Mouse (Mus musculus) G1E (cell line): Measurements from ENCODE around the gene Akr1c13. TPM values are rescaled to one million over a fixed set of nuclear protein-coding genes. Genes with fewer than 3 reads are reported as not detected.
A peak's percentile ranks its signal among the peaks of the same experiment; 100 is the strongest.

ENCODE experiments used
- ATAC-seq: 2 replicates; pipeline ENCODE4 v1.8.0; 2016; ENCODE audit warnings: mild to moderate bottlenecking; ENCODE audit not compliant: insufficient number of reproducible peaks, poor library complexity, low FRiP score, severe bottlenecking; ENCODE audit errors: extremely low read depth
- DNase-seq: peaks from one replicate; pipeline ENCODE4 v3.0.0; 2012; ENCODE audit warnings: low spot score
- H3K27me3 ChIP-seq: 2 replicates; pipeline ENCODE4 v1.6.1; 2012; ENCODE audit warnings: mild to moderate bottlenecking, low read length, inconsistent platforms; ENCODE audit not compliant: insufficient read depth
- H3K36me3 ChIP-seq: replicated peaks from 2 replicates; pipeline ENCODE3; 2012; ENCODE audit warnings: mild to moderate bottlenecking, inconsistent platforms
- H3K4me1 ChIP-seq: 2 replicates; pipeline ENCODE4 v1.6.1; 2012; ENCODE audit warnings: low read depth, low read length, inconsistent platforms, mixed read lengths; ENCODE audit not compliant: insufficient read depth
- H3K4me3 ChIP-seq: 2 replicates; pipeline ENCODE4 v1.5.1; 2012; ENCODE audit warnings: low read depth, mild to moderate bottlenecking, inconsistent platforms, low read length, moderate library complexity, mixed read lengths
- H3K9me3 ChIP-seq: replicated peaks from 2 replicates; pipeline ENCODE4 v1.6.1; 2012; ENCODE audit warnings: inconsistent platforms
- CTCF ChIP-seq: IDR thresholded peaks from 2 replicates; pipeline ENCODE4 v1.5.1; 2012; ENCODE audit warnings: low read depth, low read length, inconsistent platforms, mixed read lengths
- GATA1 ChIP-seq: IDR thresholded peaks from 2 replicates; pipeline ENCODE4 v1.6.1; 2012; ENCODE audit warnings: borderline replicate concordance, low read length, inconsistent platforms, mixed read lengths
- GATA2 ChIP-seq: IDR thresholded peaks from 2 replicates; pipeline ENCODE4 v1.6.1; 2012; ENCODE audit warnings: low read depth, low read length, inconsistent platforms, borderline replicate concordance
- POLR2AphosphoS5 ChIP-seq: IDR thresholded peaks from 2 replicates; pipeline ENCODE4 v1.6.1; 2012; ENCODE audit warnings: low read depth, low read length, inconsistent platforms; ENCODE audit not compliant: insufficient replicate concordance
- TAL1 ChIP-seq: conservative IDR thresholded peaks from 2 replicates; pipeline ENCODE4 v1.6.1; 2012; ENCODE audit warnings: low read depth, low read length, inconsistent platforms, mixed read lengths
- polyA plus RNA-seq: library from polyadenylated mRNA; stranded (reverse); fragments of >175 nt; gene quantifications from 2 replicates; pipeline ENCODE4 v1.2.3, GENCODE M21; 2012
- total RNA-seq, 2 experiments: library from RNA; stranded (forward) in 1 of 2; stranded (reverse) in 1 of 2; fragments of 200-1000 nt in 1 of 2; fragments of >200 nt in 1 of 2; fragmentation: Nextera tagmentation in 1 of 2; gene quantifications; 2 replicates each; pipeline ENCODE4 v1.2.3; 2014 to 2017

The Akr1c13 gene
- total and polyA plus RNA-seq, 3 experiments: 6.1 to 350 (median 76.4) TPM

DNA sequence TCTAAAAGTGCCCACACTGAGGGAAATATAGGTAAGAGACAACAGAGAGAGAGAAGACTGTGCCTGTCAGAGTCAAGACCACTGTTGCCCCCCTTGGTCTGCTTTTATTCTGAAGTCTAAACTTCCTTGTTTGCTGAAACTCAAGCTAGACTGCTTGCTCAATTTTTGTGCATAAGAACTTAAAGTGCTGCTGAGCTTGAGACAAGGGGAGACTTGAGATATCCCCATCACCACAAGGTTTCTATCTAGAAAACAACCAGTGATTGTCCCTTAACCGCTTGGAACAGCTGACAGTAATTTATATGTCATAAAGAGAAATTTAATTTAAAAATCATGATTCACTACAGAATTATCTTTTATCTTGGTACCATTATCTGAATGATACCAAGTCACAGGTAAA is 42.2 kb downstream of the Akr1c13 start:
- no peaks in the 10 kb centered on the region for H3K27me3 ChIP-seq
- DNase-seq (no peak), ATAC-seq (no peak)
- H3K4me3 ChIP-seq: no peak overlapping the region
- no peaks in the 10 kb centered on the region for H3K36me3 ChIP-seq
- no peak for TF ChIP-seq TAL1
- no peak for TF ChIP-seq CTCF
- no peak for TF ChIP-seq GATA2
- no peak for TF ChIP-seq GATA1
- no peak for TF ChIP-seq POLR2AphosphoS5
- H3K4me1 ChIP-seq: peaks cover 15% of the 10 kb centered on the region
- no peaks in the 10 kb centered on the region for H3K9me3 ChIP-seq

GRCm38 (mm10) chr13:4233536-4234172 is 42.7 kb downstream of the Akr1c13 start:
- no peaks in the 10 kb centered on the region for H3K36me3 ChIP-seq
- ATAC-seq (no peak), DNase-seq (no peak)
- TF ChIP-seq TAL1 (no peak), POLR2AphosphoS5 (no peak), GATA1 (no peak), GATA2 (no peak), CTCF (no peak)
- peaks cover 15% of the 10 kb centered on the region for H3K4me1 ChIP-seq
- no peaks in the 10 kb centered on the region for H3K27me3 ChIP-seq
- H3K4me3 ChIP-seq: no peak overlapping the region
- no peaks in the 10 kb centered on the region for H3K9me3 ChIP-seq

DNA sequence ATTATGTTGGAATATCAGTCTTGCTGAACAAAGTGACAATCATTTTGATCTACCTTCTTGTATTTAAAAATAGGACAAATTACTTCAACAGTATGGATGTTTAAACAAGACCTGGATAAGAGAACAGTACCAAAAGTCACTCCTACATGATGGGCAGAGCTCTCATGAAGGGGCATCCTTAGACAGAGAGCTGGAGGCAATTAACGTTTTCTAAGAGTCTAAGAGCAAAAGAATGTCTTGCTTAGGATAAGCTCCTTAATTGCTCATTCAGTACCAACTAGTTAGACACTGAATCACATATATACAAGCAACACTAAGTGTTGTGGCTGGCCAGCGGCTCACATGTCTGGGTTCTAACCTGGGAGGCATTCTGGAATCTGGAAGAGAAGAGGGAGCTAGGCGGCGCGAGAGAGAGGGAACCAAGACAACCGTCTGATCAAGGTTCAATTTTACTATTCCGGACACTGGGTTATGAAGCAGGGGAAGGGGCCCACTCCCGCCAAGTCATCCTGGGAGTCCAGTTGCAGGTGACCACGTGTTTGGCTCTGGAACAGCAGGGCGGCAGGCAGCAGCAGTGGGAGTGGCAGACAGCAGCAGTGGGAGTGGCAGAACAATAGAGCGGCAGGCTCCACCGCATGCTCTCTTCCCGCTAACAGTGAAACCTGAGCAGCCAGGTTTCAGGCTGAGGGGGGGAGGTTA is 54.1 kb downstream of the Akr1c13 start:
- no peaks in the 10 kb centered on the region for H3K27me3 ChIP-seq

DNA sequence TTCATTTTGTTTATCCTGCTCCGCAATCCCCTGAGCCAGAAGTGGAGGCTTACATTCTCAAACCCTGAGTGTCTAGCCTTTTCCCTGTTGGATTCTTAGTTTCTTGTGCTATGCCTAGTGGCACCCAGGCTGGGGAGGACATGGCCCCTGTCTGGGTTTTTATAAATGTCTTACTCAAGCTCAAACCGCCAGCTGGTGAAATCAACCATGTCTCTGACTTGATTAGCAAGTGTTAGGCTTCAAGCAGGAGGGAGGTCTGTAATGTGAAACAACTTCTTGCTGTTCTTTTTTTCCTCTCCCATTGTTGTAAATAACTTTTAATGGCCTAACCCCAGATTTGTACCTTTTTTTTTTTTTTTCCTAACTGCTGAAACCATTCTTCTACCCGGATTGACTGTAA is 58.4 kb downstream of the Akr1c13 start:
- TF ChIP-seq TAL1: no peak
- TF ChIP-seq POLR2AphosphoS5: no peak
- TF ChIP-seq GATA2: no peak
- no peak for TF ChIP-seq GATA1
- TF ChIP-seq CTCF: no peak
- no peak for ATAC-seq
- no peaks in the 10 kb centered on the region for H3K9me3 ChIP-seq
- no peak for DNase-seq
- H3K4me1 ChIP-seq: peaks cover 23% of the 10 kb centered on the region
- H3K36me3 ChIP-seq: no peaks in the 10 kb centered on the region
- H3K4me3 ChIP-seq: no peak overlapping the region
- H3K27me3 ChIP-seq: no peaks in the 10 kb centered on the region

More for the DNA sequence above, 54.1 kb downstream of the Akr1c13 start:
- Histone ChIP-seq H3K4me3 (peak overlapping the region; percentile 62; the same call in 1 of the 2 replicates), H3K9me3 (no peaks in the 10 kb centered on the region), H3K36me3 (no peaks in the 10 kb centered on the region), H3K4me1 (peaks cover 23% of the 10 kb centered on the region)
- ATAC-seq (peak; percentile 68), DNase-seq (no peak)
- no peak for TF ChIP-seq CTCF
- TF ChIP-seq TAL1: no peak
- no peak for TF ChIP-seq GATA2
- no peak for TF ChIP-seq GATA1
- TF ChIP-seq POLR2AphosphoS5: no peak

Other genes starting within 250 kb of the Akr1c13 start
- gene Ucn3, start 245.8 kb upstream of the Akr1c13 start, total RNA-seq (2014; fragmentation: Nextera tagmentation): not detected in 2 replicates
- gene Ucn3, start 245.8 kb upstream of the Akr1c13 start, total RNA-seq (2017): 0.11 and 0.23 TPM in 2 replicates
- gene Ucn3, start 245.8 kb upstream of the Akr1c13 start, polyA plus RNA-seq: not detected in 2 replicates
- not detected in 2 replicates for gene Akr1c14, start 142.1 kb upstream of the Akr1c13 start, total RNA-seq (2014; fragmentation: Nextera tagmentation)
- not detected in 2 replicates for gene Akr1c14, start 142.1 kb upstream of the Akr1c13 start, total RNA-seq (2017)
- gene Akr1c14, start 142.1 kb upstream of the Akr1c13 start, polyA plus RNA-seq: not detected in 2 replicates
- gene Akr1c18, start 40.5 kb upstream of the Akr1c13 start, total RNA-seq (2014; fragmentation: Nextera tagmentation): not detected in 2 replicates
- not detected in 2 replicates for gene Akr1c18, start 40.5 kb upstream of the Akr1c13 start, total RNA-seq (2017)
- not detected in 2 replicates for gene Akr1c18, start 40.5 kb upstream of the Akr1c13 start, polyA plus RNA-seq
- gene Akr1c19, start 37.5 kb downstream of the Akr1c13 start, total RNA-seq (2014; fragmentation: Nextera tagmentation): not detected in 2 replicates
- gene Akr1c19, start 37.5 kb downstream of the Akr1c13 start, total RNA-seq (2017): 0.11 and 0.70 TPM in 2 replicates
- not detected in 2 replicates for gene Akr1c19, start 37.5 kb downstream of the Akr1c13 start, polyA plus RNA-seq
- 9.0 and 11.9 TPM in 2 replicates for gene Akr1c12, start 88.3 kb downstream of the Akr1c13 start, total RNA-seq (2014; fragmentation: Nextera tagmentation)
- gene Akr1c12, start 88.3 kb downstream of the Akr1c13 start, total RNA-seq (2017): 34.8 and 36.1 TPM in 2 replicates
- 0.63 and 1.0 TPM in 2 replicates for gene Akr1c12, start 88.3 kb downstream of the Akr1c13 start, polyA plus RNA-seq
- not detected in 2 replicates for gene Akr1c6, start 243.2 kb downstream of the Akr1c13 start, total RNA-seq (2014; fragmentation: Nextera tagmentation)
- not detected in 2 replicates for gene Akr1c6, start 243.2 kb downstream of the Akr1c13 start, total RNA-seq (2017)
- not detected in 2 replicates for gene Akr1c6, start 243.2 kb downstream of the Akr1c13 start, polyA plus RNA-seq